Mouse (Mus musculus) liver, embryonic 11.5 days (tissue): ENCODE measurements around the gene Atp6v1g1. TPM values are rescaled to one million over a fixed set of nuclear protein-coding genes. Genes with fewer than 3 reads are reported as not detected.
A peak's percentile ranks its signal among the peaks of the same experiment; 100 is the strongest.

ENCODE experiments used
- ATAC-seq: fragments of 200-750 bp; cut with Nextera tagmentation; replicated peaks from 2 replicates; pipeline ENCODE4 v1.8.0; 2017; ENCODE audit warnings: moderate number of reproducible peaks, mild to moderate bottlenecking, moderate TSS enrichment, moderate library complexity; ENCODE audit not compliant: low FRiP score
- DNase-seq: peaks from one replicate; pipeline ENCODE4 v3.0.0-alpha.2; 2017; ENCODE audit warnings: low spot score
- H3K27ac ChIP-seq: fragments of 300-500 bp; sonication (generic); 2 replicates; pipeline ENCODE4 v1.5.1; 2014; ENCODE audit warnings: mild to moderate bottlenecking, low read depth, low read length, control low read depth
- H3K27me3 ChIP-seq: fragments of 300-500 bp; sonication (generic); replicated peaks from 2 replicates; pipeline ENCODE4 v1.6.1; 2014; ENCODE audit warnings: low read length, mixed read lengths; ENCODE audit not compliant: control insufficient read depth, insufficient read depth
- H3K36me3 ChIP-seq: fragments of 300-500 bp; sonication (generic); 2 replicates; pipeline ENCODE4 v1.6.1; 2014; ENCODE audit warnings: mild to moderate bottlenecking, low read length, moderate library complexity, mixed read lengths; ENCODE audit not compliant: control insufficient read depth, insufficient read depth
- H3K4me1 ChIP-seq: fragments of 300-500 bp; sonication (generic); replicated peaks from 2 replicates; pipeline ENCODE4 v1.6.1; 2014; ENCODE audit warnings: low read length, mixed read lengths; ENCODE audit not compliant: control insufficient read depth, insufficient read depth
- H3K4me2 ChIP-seq: fragments of 300-500 bp; sonication (generic); 2 replicates; pipeline ENCODE4 v1.6.1; 2014; ENCODE audit warnings: mild to moderate bottlenecking, control low read depth, moderate library complexity
- H3K4me3 ChIP-seq: fragments of 300-500 bp; sonication (generic); 2 replicates; pipeline ENCODE4 v1.5.1; 2014; ENCODE audit warnings: low read depth, low read length, control low read depth
- H3K9ac ChIP-seq: fragments of 300-500 bp; sonication (generic); 2 replicates; pipeline ENCODE4 v1.6.1; 2014; ENCODE audit warnings: low read depth, low read length, control low read depth
- H3K9me3 ChIP-seq: fragments of 300-500 bp; sonication (generic); 2 replicates; pipeline ENCODE4 v1.6.1; 2016; ENCODE audit warnings: low read length, inconsistent platforms, mixed read lengths; ENCODE audit not compliant: control insufficient read depth
- WGBS: fragments of 180-500 bp; shearing (Covaris S2); extraction: QIAGEN DNeasy Blood & Tissue Kit; methylation state at CpG from one replicate; pipeline ENCODE4 v1.1.7; 2014; 5-methylcytosine and 5-hydroxymethylcytosine counted together
- polyA plus RNA-seq: library from polyadenylated mRNA; unstranded; fragments of >200 nt; fragmentation: Nextera tagmentation; extraction: Ambion mirVana; gene quantifications from 2 replicates; pipeline ENCODE4 v1.2.1, GENCODE M21; 2014

The Atp6v1g1 gene
- polyA plus RNA-seq, 1 experiment from 2014 or later: 204 TPM

DNA sequence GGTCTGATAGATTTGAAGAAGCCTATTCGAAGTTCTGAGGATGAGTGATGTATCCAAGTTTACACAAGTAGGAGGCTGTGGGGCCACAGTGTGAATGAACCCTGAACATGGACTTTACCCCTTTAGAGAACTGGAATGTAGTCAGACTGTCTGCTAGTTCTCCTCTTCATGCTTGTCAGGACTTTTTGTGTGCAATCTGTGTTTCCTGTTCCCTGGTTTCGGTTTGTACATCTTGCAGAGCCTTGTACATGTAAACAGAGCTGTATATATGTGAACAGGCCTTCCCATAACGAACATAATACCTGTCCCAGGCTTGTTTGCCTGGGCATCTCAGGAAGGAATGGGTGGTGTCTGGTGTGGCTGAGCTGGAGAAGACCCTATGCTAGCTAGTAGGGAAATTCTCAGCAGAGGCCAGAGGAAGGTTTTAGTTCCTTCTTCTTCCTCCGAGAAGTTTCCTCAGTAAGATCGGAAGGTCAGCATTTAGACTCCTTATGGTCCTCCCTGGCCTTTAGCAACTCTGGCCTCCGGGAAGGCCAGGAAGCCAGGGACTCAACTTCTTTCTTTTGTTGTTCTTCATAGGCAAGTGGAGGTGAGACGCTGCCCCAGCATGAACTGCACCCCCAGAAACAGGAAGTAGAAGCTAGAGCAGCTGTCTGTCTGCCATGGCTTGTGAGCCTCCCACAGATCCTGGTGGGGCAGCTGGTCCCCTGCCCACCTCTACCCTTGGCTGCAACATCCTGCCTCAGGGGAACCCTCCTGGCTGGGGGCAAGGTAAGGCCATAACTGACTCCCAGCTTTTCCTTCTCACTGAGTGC, 17.5 kb downstream of the Atp6v1g1 start:
- H3K27ac ChIP-seq: peak overlapping the region; percentile 50; the same call in 1 of the 2 replicates
- no peaks in the 10 kb centered on the region for H3K27me3 ChIP-seq
- H3K36me3 ChIP-seq: peaks cover 7% of the 10 kb centered on the region; the same call in 1 of the 2 replicates
- no peak overlapping the region for H3K9ac ChIP-seq
- peaks cover 35% of the 10 kb centered on the region for H3K4me1 ChIP-seq
- no peak overlapping the region for H3K4me3 ChIP-seq
- 52% methylated on average over 7 of the region's 7 CpGs for WGBS
- no peaks in the 10 kb centered on the region for H3K9me3 ChIP-seq
- DNase-seq: no peak
- H3K4me2 ChIP-seq: peak overlapping the region; percentile 13
- no peak for ATAC-seq

DNA sequence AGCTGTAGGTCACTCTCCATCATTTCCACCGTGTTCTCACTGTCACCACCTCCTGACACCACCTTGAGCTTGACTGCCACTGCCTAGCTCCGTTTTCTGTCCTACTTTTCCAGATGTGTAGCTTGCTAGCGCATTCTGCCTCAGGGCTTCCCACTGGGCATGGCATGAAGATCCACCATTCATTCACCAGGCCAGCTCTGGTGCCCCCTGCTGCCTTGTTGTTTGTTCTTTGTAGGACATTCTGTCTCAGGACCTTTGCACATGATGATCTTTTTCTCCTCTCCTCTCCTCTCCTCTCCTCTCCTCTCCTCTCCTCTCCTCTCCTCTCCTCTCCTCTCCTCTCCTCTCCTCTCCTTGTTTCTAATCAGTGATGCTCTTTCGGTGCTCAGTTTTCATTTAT, 18.2 kb downstream of the Atp6v1g1 start:
- ATAC-seq: no peak
- H3K4me1 ChIP-seq: peaks cover 28% of the 10 kb centered on the region
- DNase-seq: no peak
- no peak overlapping the region for H3K4me2 ChIP-seq
- WGBS: 86% methylated on average over 4 of the region's 4 CpGs
- H3K4me3 ChIP-seq: no peak overlapping the region
- H3K27ac ChIP-seq: no peak overlapping the region
- no peaks in the 10 kb centered on the region for H3K9me3 ChIP-seq
- H3K27me3 ChIP-seq: no peaks in the 10 kb centered on the region
- H3K36me3 ChIP-seq: peaks cover 7% of the 10 kb centered on the region; the same call in 1 of the 2 replicates
- H3K9ac ChIP-seq: no peak overlapping the region

DNA sequence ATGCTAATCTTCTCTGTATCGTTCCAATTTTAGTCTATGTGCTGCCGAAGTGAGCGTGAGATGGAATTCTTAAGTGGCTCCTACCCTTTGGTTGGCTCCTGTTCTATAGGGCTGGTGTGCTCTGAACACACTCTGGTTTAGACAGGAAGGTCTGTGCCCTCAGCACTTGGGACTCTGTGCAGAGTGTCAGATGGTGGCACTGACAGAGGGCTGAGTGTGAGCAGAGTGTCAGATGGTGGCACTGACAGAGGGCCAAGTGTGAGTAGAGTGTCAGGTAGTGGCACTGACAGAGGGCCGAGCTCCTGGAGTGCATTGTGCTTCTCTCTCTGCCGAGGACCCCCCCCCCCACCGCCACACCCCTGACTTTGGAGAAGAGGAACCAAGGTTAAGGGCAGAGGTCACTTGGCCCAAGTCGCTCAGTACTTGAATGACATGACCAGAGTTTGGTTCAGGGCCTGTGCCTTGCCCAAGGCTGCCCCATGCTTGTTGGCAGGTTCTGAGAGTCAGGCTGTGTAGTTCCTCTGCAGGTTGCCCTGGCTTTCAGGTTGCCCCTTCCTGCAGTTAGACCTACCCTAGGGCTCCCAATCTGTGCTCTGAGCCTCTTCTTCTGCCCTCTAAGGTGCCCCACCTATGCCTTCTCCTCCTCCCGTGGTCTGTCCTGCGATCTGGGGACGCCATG, 23.3 kb downstream of the Atp6v1g1 start:
- 79% methylated on average over 10 of the region's 10 CpGs for WGBS
- H3K27ac ChIP-seq: no peak overlapping the region

DNA sequence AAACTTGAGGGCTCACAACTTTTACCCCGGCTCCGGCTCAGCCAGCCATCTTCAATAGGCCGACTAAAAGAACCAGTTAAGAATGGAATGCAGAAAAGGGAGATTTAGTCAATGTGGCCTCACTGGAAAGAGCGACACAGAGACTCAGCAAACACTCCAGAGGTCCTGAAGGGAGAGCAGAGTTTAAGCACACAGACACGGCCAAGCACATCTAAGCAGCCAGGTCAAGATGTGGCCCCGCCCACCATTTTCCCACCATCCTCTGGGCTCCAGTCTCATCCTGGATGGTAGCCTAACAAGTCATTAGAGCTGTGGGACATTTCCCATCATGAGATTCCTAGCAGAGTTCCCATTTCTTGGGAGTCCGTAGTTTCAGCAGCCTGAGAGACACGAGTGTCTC, 24.8 kb downstream of the Atp6v1g1 start:
- Histone ChIP-seq H3K9me3 (no peaks in the 10 kb centered on the region), H3K9ac (no peak overlapping the region), H3K27ac (no peak overlapping the region), H3K27me3 (no peaks in the 10 kb centered on the region), H3K4me2 (no peak overlapping the region), H3K4me1 (0 out of 2 replicates have a peak, but pooled peaks cover 3% of the 10 kb centered on the region), H3K4me3 (no peak overlapping the region), H3K36me3 (peaks cover 7% of the 10 kb centered on the region; the same call in 1 of the 2 replicates)
- ATAC-seq: no peak
- DNase-seq: no peak
- 81% methylated on average over 8 of the region's 8 CpGs for WGBS

More for the DNA sequence above, 23.3 kb downstream of the Atp6v1g1 start:
- no peak overlapping the region for H3K4me3 ChIP-seq
- no peaks in the 10 kb centered on the region for H3K9me3 ChIP-seq
- H3K36me3 ChIP-seq: peaks cover 7% of the 10 kb centered on the region; the same call in 1 of the 2 replicates
- no peak overlapping the region for H3K4me2 ChIP-seq
- no peaks in the 10 kb centered on the region for H3K27me3 ChIP-seq
- 0 out of 2 replicates have a peak, but pooled peaks cover 3% of the 10 kb centered on the region for H3K4me1 ChIP-seq
- DNase-seq (no peak), ATAC-seq (no peak)
- H3K9ac ChIP-seq: no peak overlapping the region

DNA sequence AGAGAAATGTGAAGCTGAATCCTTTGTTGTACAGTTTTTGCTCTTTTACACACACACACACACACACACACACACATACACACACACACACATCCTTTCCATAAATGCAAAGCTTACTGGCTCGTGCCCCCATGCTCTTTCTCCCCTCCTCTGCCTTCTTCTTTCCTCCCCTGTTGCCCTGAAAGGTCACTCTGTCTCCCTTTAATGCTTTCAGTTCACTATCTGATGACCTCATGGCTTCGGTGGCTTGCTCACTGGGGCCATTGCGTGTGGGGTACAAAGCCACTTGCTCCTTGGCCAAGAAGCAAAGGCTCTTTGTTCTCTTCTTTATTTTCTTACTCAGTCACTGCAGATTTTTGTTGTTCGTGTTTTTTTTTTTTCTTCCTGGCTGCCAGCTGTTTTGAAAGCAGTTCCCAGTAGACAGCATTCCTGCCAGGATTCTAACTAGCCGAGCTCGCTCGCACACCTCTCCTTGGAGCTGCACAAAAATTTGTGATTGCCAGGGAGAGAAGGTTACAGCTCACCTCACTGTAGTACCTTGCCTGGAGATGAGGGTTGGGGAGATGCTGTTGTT, 25.7 kb downstream of the Atp6v1g1 start:
- no peaks in the 10 kb centered on the region for H3K27me3 ChIP-seq
- no peak overlapping the region for H3K4me3 ChIP-seq
- H3K36me3 ChIP-seq: peaks cover 4% of the 10 kb centered on the region; the same call in 1 of the 2 replicates
- 60% methylated on average over 7 of the region's 7 CpGs for WGBS
- DNase-seq: no peak
- no peak overlapping the region for H3K9ac ChIP-seq
- no peak for ATAC-seq
- H3K4me2 ChIP-seq: no peak overlapping the region
- no peaks in the 10 kb centered on the region for H3K9me3 ChIP-seq
- H3K4me1 ChIP-seq: 0 out of 2 replicates have a peak, but pooled peaks cover 3% of the 10 kb centered on the region
- no peak overlapping the region for H3K27ac ChIP-seq

DNA sequence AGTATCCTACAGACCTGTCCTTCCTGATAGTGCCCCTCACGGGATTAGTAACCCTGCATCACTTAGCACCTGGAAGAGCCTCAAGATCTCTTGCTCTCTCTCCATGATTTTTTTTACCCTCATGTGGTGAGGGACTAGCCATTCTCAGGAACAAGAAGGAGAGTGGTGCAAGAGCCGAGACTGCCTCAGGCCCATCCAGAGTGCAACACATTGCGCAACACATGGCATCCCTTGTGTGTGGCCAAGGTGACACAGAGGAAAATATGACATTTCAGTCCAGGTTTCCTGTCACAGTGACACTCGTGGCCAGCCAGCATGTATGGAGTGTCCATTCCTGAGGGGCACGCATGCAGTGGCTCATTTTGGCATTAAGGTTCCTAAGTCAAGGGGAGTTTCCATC, 28.0 kb downstream of the Atp6v1g1 start:
- no peaks in the 10 kb centered on the region for H3K27me3 ChIP-seq
- DNase-seq: no peak
- no peak overlapping the region for H3K4me2 ChIP-seq
- WGBS: 84% methylated on average over 5 of the region's 5 CpGs
- H3K4me1 ChIP-seq: 0 out of 2 replicates have a peak, but pooled peaks cover 3% of the 10 kb centered on the region
- H3K27ac ChIP-seq: no peak overlapping the region
- H3K36me3 ChIP-seq: peaks cover 2% of the 10 kb centered on the region; the same call in 1 of the 2 replicates
- no peak for ATAC-seq
- no peaks in the 10 kb centered on the region; the same call in 1 of the 2 replicates for H3K9me3 ChIP-seq
- H3K4me3 ChIP-seq: no peak overlapping the region
- H3K9ac ChIP-seq: no peak overlapping the region

DNA sequence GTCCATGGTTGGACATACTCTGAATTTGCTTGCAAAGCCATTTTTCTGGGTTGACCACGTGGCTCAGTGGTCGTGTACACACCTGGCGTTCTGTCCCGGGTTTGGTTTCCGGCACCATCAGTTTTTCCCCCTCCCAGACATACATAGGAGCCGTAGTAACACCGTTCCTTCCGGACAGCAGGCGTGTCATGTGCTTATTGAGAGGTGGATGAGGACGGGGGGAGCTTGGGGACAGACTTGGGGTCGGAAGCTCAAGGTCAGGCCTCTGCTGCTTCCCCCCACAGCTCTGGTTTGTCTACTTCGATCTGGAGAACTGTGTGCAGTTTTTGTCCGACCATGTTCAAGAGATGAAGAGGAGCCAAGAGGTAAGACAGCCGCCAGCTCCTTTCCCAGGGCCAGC, 35.1 kb downstream of the Atp6v1g1 start:
- Histone ChIP-seq H3K27ac (no peak overlapping the region), H3K4me3 (no peak overlapping the region), H3K27me3 (no peaks in the 10 kb centered on the region), H3K9ac (no peak overlapping the region), H3K4me1 (no peaks in the 10 kb centered on the region), H3K4me2 (no peak overlapping the region), H3K9me3 (no peaks in the 10 kb centered on the region; the same call in 1 of the 2 replicates), H3K36me3 (peaks cover 6% of the 10 kb centered on the region; the same call in 1 of the 2 replicates)
- ATAC-seq: no peak
- DNase-seq: no peak
- 87% methylated on average over 14 of the region's 14 CpGs for WGBS

DNA sequence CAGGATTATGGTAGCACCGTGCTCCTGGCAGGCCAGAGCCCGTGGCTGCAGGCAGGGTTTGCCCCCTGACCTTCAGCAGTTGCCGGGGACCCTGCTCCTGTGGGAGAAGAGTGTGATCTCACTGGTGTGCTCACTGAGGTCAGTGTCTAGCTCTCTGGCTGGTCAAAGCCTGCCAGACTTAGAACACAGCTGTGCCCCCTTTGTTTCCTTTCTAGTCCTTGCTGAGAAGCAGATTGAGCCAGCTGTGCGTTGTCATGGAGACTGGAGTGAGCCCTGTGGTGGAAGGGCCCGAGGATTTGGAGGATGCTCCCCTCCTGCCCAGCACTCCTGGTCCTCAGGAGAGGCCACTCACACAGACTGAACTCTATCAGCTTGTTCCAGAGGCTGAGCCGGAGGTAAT, 35.5 kb downstream of the Atp6v1g1 start:
- no peak overlapping the region for H3K4me3 ChIP-seq
- peaks cover 6% of the 10 kb centered on the region; the same call in 1 of the 2 replicates for H3K36me3 ChIP-seq
- no peaks in the 10 kb centered on the region for H3K27me3 ChIP-seq
- no peak overlapping the region for H3K27ac ChIP-seq
- H3K9me3 ChIP-seq: no peaks in the 10 kb centered on the region; the same call in 1 of the 2 replicates
- DNase-seq (no peak), ATAC-seq (no peak)
- no peak overlapping the region for H3K9ac ChIP-seq
- no peak overlapping the region for H3K4me2 ChIP-seq
- 80% methylated on average over 6 of the region's 6 CpGs for WGBS
- H3K4me1 ChIP-seq: no peaks in the 10 kb centered on the region
